Mouse (Mus musculus): ENCODE data around the gene Creb3l1. TPM values are rescaled to one million over a fixed set of nuclear protein-coding genes. Genes with fewer than 3 reads are reported as not detected.
A peak's percentile ranks its signal among the peaks of the same experiment; 100 is the strongest.

Creb3l1 gene
- polyA plus RNA-seq, 1 experiment from 2014 or later = 3.6 TPM

DNA sequence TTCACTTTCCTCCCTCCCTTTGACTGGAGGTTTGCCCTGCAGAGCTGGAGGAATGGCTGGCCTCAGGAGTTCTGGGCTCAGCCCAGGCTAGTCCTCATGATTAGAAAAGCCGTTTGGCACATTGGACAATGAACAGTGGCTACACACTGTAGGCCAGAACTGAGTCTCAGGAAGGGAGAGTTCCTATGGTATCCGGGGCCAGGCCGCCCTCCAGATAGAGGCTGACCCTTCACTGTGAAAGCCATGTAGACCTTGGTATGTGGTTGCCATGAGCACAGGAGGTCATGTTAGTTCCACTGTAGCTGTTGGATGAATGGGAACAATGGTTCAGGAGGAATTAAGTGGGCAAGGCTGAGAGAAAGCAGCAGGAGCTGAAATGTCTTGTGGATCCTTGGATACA lies 30.9 kb downstream of the Creb3l1 start:
- H3K27me3 ChIP-seq (ENCODE audit: control insufficient read depth, insufficient read depth, low read length) = no peaks in the 10 kb centered on the region
- no peaks in the 10 kb centered on the region for H3K36me3 ChIP-seq (replicated peaks; ENCODE audit: control insufficient read depth, insufficient read depth)
- no peak overlapping the region for H3K4me3 ChIP-seq (replicated peaks; ENCODE audit: low read length)
- no peak for DNase-seq (ENCODE audit: low spot score)
- no peak overlapping the region for H3K27ac ChIP-seq
- no peak overlapping the region for H3K9ac ChIP-seq
- WGBS = 47% methylated on average over 3 of the region's 3 CpGs
- no peak overlapping the region for H3K4me2 ChIP-seq (replicated peaks)
- H3K4me1 ChIP-seq (replicated peaks; ENCODE audit: control insufficient read depth, insufficient read depth, low read length) = no peaks in the 10 kb centered on the region
- no peak for ATAC-seq (ENCODE audit: low FRiP score)
- H3K9me3 ChIP-seq (ENCODE audit: control insufficient read depth, low read length) = no peaks in the 10 kb centered on the region

GRCm38 (mm10) chr2:91989750-91990149 lies 34.6 kb downstream of the Creb3l1 start:
- H3K27me3 ChIP-seq (ENCODE audit: control insufficient read depth, insufficient read depth, low read length) = no peaks in the 10 kb centered on the region
- H3K4me2 ChIP-seq (replicated peaks) = no peak overlapping the region
- DNase-seq (ENCODE audit: low spot score) (no peak), ATAC-seq (ENCODE audit: low FRiP score) (no peak)
- 0 out of 2 replicates have a peak, but pooled peaks cover 1% of the 10 kb centered on the region for H3K4me1 ChIP-seq (replicated peaks; ENCODE audit: control insufficient read depth, insufficient read depth, low read length)
- no peak overlapping the region for H3K9ac ChIP-seq
- H3K4me3 ChIP-seq (replicated peaks; ENCODE audit: low read length) = no peak overlapping the region
- no peaks in the 10 kb centered on the region for H3K36me3 ChIP-seq (replicated peaks; ENCODE audit: control insufficient read depth, insufficient read depth)
- no peak overlapping the region for H3K27ac ChIP-seq
- no peaks in the 10 kb centered on the region for H3K9me3 ChIP-seq (ENCODE audit: control insufficient read depth, low read length)

DNA sequence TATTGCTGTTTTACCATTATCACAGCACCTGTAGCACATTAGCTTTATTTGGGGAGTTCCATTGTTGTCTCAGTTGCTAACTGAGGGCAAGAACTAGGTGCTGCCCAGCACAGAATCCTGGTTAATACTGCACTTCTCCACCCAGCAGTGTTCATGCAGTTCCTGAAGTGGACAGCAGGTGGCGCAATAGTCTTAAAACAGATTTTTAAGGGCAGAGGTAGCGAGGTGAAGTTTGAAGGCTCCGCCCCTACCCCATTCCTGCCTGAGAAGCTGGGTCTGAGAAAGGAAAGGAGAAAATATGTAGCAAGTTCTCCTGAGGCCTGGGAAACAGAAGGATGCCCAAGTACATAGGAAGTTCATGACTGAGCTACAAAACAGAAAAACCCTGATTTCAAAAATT lies 36.8 kb downstream of the Creb3l1 start:
- peaks cover 10% of the 10 kb centered on the region; the same call in 1 of the 2 replicates for H3K4me1 ChIP-seq (replicated peaks; ENCODE audit: control insufficient read depth, insufficient read depth, low read length)
- 0% methylated on average over 3 of the region's 3 CpGs for WGBS
- peak; percentile 96 for DNase-seq (ENCODE audit: low spot score)
- H3K9me3 ChIP-seq (ENCODE audit: control insufficient read depth, low read length) = no peaks in the 10 kb centered on the region
- no peaks in the 10 kb centered on the region for H3K27me3 ChIP-seq (ENCODE audit: control insufficient read depth, insufficient read depth, low read length)
- no peak overlapping the region for H3K27ac ChIP-seq
- no peak overlapping the region for H3K9ac ChIP-seq
- no peaks in the 10 kb centered on the region for H3K36me3 ChIP-seq (replicated peaks; ENCODE audit: control insufficient read depth, insufficient read depth)
- no peak overlapping the region for H3K4me3 ChIP-seq (replicated peaks; ENCODE audit: low read length)
- ATAC-seq (ENCODE audit: low FRiP score) = peak; percentile 63
- no peak overlapping the region for H3K4me2 ChIP-seq (replicated peaks)

- Histone ChIP-seq H3K4me1 (replicated peaks; ENCODE audit: control insufficient read depth, insufficient read depth, low read length) (peaks cover 10% of the 10 kb centered on the region; the same call in 1 of the 2 replicates), H3K27me3 (ENCODE audit: control insufficient read depth, insufficient read depth, low read length) (no peaks in the 10 kb centered on the region), H3K4me2 (replicated peaks) (no peak overlapping the region), H3K9ac (no peak overlapping the region), H3K36me3 (replicated peaks; ENCODE audit: control insufficient read depth, insufficient read depth) (no peaks in the 10 kb centered on the region), H3K4me3 (replicated peaks; ENCODE audit: low read length) (no peak overlapping the region), H3K9me3 (ENCODE audit: control insufficient read depth, low read length) (no peaks in the 10 kb centered on the region), H3K27ac (no peak overlapping the region)
- ATAC-seq (ENCODE audit: low FRiP score) = no peak; the same call in 1 of the 2 replicates
- 3% methylated on average over 5 of the region's 5 CpGs for WGBS
- no peak for DNase-seq (ENCODE audit: low spot score)
These were observed 38.2 kb downstream of the Creb3l1 start for GRCm38 (mm10) chr2:91986071-91986470.

DNA sequence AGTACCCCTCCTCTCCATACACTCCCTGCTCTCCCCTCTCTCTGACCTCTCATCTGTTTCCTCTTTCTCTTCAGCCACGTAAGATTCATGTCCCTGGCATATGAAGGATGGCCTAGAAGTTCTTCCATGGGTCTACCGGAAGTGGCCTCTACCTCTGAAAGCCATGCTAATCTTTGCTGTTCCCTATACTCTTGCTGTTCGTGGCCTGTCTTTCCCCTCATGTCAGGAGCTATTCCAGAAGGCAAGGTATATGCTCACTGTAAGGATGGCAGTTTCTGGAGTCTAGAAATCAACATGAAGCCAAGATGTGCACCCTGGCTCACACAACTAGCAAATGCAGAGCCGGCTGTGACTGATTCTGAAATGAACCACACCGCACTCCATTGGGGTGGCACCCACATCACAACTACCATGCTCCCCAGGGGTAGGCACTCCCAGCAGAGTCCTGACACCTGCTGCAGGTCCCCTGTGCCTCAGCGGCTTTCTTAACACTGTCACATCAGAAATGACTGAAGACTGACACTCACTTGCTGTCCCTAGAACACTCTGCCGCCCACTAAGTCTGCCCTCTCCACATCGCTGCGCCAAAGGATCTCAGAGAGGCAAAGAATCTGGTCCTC lies 39.3 kb downstream of the Creb3l1 start:
- WGBS = 40% methylated on average over 9 of the region's 9 CpGs
- Histone ChIP-seq H3K4me3 (replicated peaks; ENCODE audit: low read length) (no peak overlapping the region), H3K9ac (no peak overlapping the region), H3K4me1 (replicated peaks; ENCODE audit: control insufficient read depth, insufficient read depth, low read length) (peaks cover 10% of the 10 kb centered on the region), H3K9me3 (ENCODE audit: control insufficient read depth, low read length) (no peaks in the 10 kb centered on the region), H3K27me3 (ENCODE audit: control insufficient read depth, insufficient read depth, low read length) (no peaks in the 10 kb centered on the region), H3K36me3 (replicated peaks; ENCODE audit: control insufficient read depth, insufficient read depth) (no peaks in the 10 kb centered on the region), H3K27ac (no peak overlapping the region), H3K4me2 (replicated peaks) (peak overlapping the region; percentile 44; the same call in 1 of the 2 replicates)
- ATAC-seq (ENCODE audit: low FRiP score) = no peak; the same call in 1 of the 2 replicates
- DNase-seq (ENCODE audit: low spot score) = no peak

GRCm38 (mm10) chr2:91984439-91984838 lies 39.9 kb downstream of the Creb3l1 start:
- H3K9ac ChIP-seq = peak overlapping the region; percentile 43
- WGBS = 4% methylated on average over 10 of the region's 13 CpGs

GRCm38 (mm10) chr2:91980830-91981229 lies 43.5 kb downstream of the Creb3l1 start:
- no peak overlapping the region for H3K4me3 ChIP-seq (replicated peaks; ENCODE audit: low read length)
- no peak overlapping the region for H3K27ac ChIP-seq
- peaks cover 16% of the 10 kb centered on the region for H3K27me3 ChIP-seq (ENCODE audit: control insufficient read depth, insufficient read depth, low read length)
- H3K36me3 ChIP-seq (replicated peaks; ENCODE audit: control insufficient read depth, insufficient read depth) = no peaks in the 10 kb centered on the region
- H3K4me2 ChIP-seq (replicated peaks) = no peak overlapping the region
- ATAC-seq (ENCODE audit: low FRiP score) = no peak
- WGBS = 26% methylated on average over 5 of the region's 5 CpGs
- no peak overlapping the region for H3K9ac ChIP-seq
- no peak for DNase-seq (ENCODE audit: low spot score)
- no peaks in the 10 kb centered on the region for H3K9me3 ChIP-seq (ENCODE audit: control insufficient read depth, low read length)
- H3K4me1 ChIP-seq (replicated peaks; ENCODE audit: control insufficient read depth, insufficient read depth, low read length) = peaks cover 15% of the 10 kb centered on the region

More at GRCm38 (mm10) chr2:91984439-91984838, 39.9 kb downstream of the Creb3l1 start:
- H3K36me3 ChIP-seq (replicated peaks; ENCODE audit: control insufficient read depth, insufficient read depth) = no peaks in the 10 kb centered on the region
- ATAC-seq (ENCODE audit: low FRiP score) = peak; percentile 29; the same call in 1 of the 2 replicates
- no peak for DNase-seq (ENCODE audit: low spot score)
- peaks cover 10% of the 10 kb centered on the region for H3K4me1 ChIP-seq (replicated peaks; ENCODE audit: control insufficient read depth, insufficient read depth, low read length)
- H3K9me3 ChIP-seq (ENCODE audit: control insufficient read depth, low read length) = no peaks in the 10 kb centered on the region
- H3K27ac ChIP-seq = no peak overlapping the region
- H3K4me2 ChIP-seq (replicated peaks) = peak overlapping the region; percentile 44
- H3K27me3 ChIP-seq (ENCODE audit: control insufficient read depth, insufficient read depth, low read length) = no peaks in the 10 kb centered on the region
- no peak overlapping the region for H3K4me3 ChIP-seq (replicated peaks; ENCODE audit: low read length)

GRCm38 (mm10) chr2:91980245-91980644 lies 44.1 kb downstream of the Creb3l1 start:
- Histone ChIP-seq H3K9me3 (ENCODE audit: control insufficient read depth, low read length) (no peaks in the 10 kb centered on the region), H3K4me2 (replicated peaks) (no peak overlapping the region), H3K27me3 (ENCODE audit: control insufficient read depth, insufficient read depth, low read length) (peaks cover 21% of the 10 kb centered on the region), H3K36me3 (replicated peaks; ENCODE audit: control insufficient read depth, insufficient read depth) (no peaks in the 10 kb centered on the region), H3K4me1 (replicated peaks; ENCODE audit: control insufficient read depth, insufficient read depth, low read length) (peaks cover 20% of the 10 kb centered on the region), H3K27ac (no peak overlapping the region), H3K4me3 (replicated peaks; ENCODE audit: low read length) (no peak overlapping the region), H3K9ac (no peak overlapping the region)
- DNase-seq (ENCODE audit: low spot score) (no peak), ATAC-seq (ENCODE audit: low FRiP score) (no peak)
- 11% methylated on average over 4 of the region's 4 CpGs for WGBS

DNA sequence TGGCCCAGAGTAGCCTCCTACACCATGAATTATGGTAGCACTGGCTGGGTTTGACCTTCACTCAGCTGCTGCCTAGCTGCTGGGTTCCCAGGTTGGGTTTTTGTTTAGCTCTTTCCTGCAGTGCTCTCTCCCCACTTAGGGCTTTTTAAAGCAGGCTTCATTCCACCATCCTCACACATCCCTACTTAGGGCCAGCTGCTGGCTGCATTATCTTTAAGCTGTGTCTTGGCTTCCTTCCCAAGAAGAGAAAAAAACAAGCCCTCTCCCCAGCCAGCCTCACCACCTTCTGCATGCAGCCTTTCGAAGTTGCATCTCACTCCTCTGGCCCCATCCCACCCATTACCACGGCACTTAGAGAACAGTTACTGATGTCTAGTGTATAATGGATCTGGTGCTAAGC lies 45.8 kb downstream of the Creb3l1 start:
- DNase-seq (ENCODE audit: low spot score) (no peak), ATAC-seq (ENCODE audit: low FRiP score) (no peak)
- no peaks in the 10 kb centered on the region for H3K9me3 ChIP-seq (ENCODE audit: control insufficient read depth, low read length)
- H3K27ac ChIP-seq = no peak overlapping the region
- no peak overlapping the region for H3K4me2 ChIP-seq (replicated peaks)
- H3K27me3 ChIP-seq (ENCODE audit: control insufficient read depth, insufficient read depth, low read length) = peaks cover 31% of the 10 kb centered on the region
- 15% methylated on average over 2 of the region's 2 CpGs for WGBS
- H3K4me3 ChIP-seq (replicated peaks; ENCODE audit: low read length) = no peak overlapping the region
- H3K9ac ChIP-seq = no peak overlapping the region
- peaks cover 10% of the 10 kb centered on the region for H3K4me1 ChIP-seq (replicated peaks; ENCODE audit: control insufficient read depth, insufficient read depth, low read length)
- no peaks in the 10 kb centered on the region for H3K36me3 ChIP-seq (replicated peaks; ENCODE audit: control insufficient read depth, insufficient read depth)

- Histone ChIP-seq H3K27me3 (ENCODE audit: control insufficient read depth, insufficient read depth, low read length) (peaks cover 31% of the 10 kb centered on the region), H3K9ac (no peak overlapping the region), H3K9me3 (ENCODE audit: control insufficient read depth, low read length) (no peaks in the 10 kb centered on the region), H3K4me1 (replicated peaks; ENCODE audit: control insufficient read depth, insufficient read depth, low read length) (peaks cover 10% of the 10 kb centered on the region), H3K36me3 (replicated peaks; ENCODE audit: control insufficient read depth, insufficient read depth) (no peaks in the 10 kb centered on the region), H3K4me3 (replicated peaks; ENCODE audit: low read length) (no peak overlapping the region), H3K4me2 (replicated peaks) (no peak overlapping the region), H3K27ac (no peak overlapping the region)
- DNase-seq (ENCODE audit: low spot score) = no peak
- ATAC-seq (ENCODE audit: low FRiP score) = no peak
- 81% methylated on average over 4 of the region's 4 CpGs for WGBS
These were observed 46.3 kb downstream of the Creb3l1 start for GRCm38 (mm10) chr2:91977960-91978359.
